Mouse (Mus musculus) gastrocnemius, postnatal 25 days (tissue): ENCODE measurements around the gene Fasn. TPM values are rescaled to one million over a fixed set of nuclear protein-coding genes. Genes with fewer than 3 reads are reported as not detected.

Source experiments
- DNase-seq: peaks from one replicate; pipeline ENCODE4 v3.0.0; 2022
- total RNA-seq, 2 experiments: library from RNA; stranded (reverse); gene quantifications; 1 replicate in 1 of 2; 2 replicates in 1 of 2; pipeline ENCODE4 v1.2.3; 2021

Gene Fasn
- total RNA-seq, 2 experiments from 2014 or later, result 11.1 to 59.9 TPM

DNA sequence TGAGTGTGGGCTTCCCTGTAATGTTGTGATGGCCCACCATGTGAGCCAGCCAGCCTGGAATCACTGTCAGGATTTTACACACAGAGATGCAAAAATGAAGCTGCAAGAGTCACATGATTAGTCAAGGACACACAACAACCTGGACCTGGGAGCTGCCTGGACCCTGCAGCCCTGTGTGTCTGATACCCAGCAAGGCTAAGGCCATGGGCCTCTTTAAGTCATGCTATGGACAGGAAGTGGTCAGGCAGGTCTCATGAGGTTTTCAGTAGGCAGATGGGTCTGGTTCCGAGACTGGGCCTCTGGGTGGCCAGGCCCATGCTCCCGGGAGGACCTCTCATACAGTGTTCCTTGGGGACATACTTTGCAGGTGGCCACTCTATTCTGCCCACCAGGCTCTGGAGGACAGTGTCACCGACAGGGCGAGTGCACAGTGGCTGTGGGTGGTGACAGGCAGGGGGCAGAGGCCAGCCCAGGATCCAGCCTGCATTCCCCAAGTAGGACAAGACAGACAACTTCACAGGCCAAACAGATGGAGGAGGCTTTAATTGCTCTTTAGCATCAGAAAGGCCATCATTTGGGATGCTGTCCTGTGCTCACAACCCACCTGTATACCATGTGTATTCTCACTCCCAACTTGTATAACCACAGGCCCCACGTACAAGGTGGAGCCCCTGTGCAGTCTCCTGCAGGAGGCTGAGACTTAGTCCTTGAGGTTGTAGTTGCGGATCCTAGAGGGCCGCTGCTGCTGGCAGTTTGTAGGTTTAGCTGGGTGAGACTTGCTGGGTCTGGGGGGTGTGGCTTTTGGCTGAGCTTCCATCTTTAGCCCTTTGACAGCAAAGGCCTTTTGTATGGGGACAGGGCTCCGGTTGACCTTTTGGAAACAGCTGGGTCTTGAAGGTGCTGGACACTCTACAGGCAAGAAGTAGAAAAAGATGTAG lies 1.9 kb upstream of the Fasn start:
- no peak for DNase-seq

GRCm38 (mm10) chr11:120825289-120825863 lies 1.0 kb upstream of the Fasn start:
- DNase-seq, result no peak

GRCm38 (mm10) chr11:120824787-120825288 lies 491 bp upstream of the Fasn start:
- DNase-seq, result no peak

DNA sequence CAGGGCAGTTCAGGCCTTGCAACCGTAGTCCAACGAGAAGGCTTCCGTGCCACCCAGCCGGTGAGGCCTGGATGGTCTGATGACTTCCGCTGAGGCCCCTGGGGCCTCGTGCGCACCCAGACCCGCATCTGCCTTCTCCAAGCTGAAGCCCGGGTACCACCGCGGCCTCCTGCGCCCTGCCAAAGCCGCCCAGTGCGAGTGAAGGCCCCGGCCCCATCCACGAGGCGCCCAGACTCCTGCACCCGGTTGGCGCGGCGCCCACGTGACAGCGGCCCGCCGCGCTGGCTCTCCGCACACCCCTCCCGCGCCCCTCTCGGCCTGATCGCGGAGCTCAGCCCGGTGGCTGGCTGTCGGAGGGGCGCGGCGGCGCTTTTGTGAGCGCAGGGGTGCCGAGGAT lies 798 bp downstream of the Fasn start:
- DNase-seq, result no peak

- DNase-seq, result no peak
Measured at GRCm38 (mm10) chr11:120822831-120823550, 1.4 kb downstream of the Fasn start.

DNA sequence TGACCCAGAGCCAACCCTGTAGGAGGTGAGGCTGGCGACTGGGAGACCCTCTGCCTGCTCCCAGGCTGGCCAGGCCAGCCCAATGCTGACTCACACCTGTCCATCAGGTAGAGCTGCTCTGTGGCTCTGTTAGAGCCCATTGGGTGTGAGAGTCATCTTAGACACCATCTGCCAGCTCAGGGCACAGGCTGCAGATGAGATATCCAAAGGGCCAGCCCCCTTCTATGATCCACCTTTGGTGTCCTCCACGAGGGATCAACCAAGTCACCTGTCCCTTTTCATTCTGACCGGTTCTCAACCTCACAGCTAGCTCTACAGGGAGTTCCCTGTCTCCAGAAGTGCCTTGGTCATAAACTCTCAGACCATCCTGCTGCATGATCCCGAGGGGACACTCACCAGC lies 2.0 kb downstream of the Fasn start:
- no peak for DNase-seq

GRCm38 (mm10) chr11:120821076-120821922 lies 3.0 kb downstream of the Fasn start:
- DNase-seq, result no peak

DNA sequence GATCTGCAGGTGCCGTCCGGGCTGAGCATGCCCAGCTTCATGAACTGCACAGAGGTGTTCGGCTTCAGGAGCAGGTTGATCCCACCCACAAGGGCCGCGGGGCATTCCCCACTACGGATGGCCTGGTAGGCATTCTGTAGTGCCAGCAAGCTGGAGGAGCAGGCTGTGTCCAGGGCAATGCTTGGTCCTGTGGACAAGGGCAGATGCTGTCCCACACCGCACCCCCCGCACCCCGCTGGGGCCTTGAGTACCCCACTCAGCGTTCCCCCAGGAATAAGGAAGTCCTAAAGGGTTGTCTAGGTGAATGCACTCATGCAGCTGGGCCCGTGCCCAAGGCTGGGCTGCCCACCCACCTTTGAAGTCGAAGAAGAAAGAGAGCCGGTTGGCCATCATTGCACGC lies 3.8 kb downstream of the Fasn start:
- DNase-seq, result no peak

DNA sequence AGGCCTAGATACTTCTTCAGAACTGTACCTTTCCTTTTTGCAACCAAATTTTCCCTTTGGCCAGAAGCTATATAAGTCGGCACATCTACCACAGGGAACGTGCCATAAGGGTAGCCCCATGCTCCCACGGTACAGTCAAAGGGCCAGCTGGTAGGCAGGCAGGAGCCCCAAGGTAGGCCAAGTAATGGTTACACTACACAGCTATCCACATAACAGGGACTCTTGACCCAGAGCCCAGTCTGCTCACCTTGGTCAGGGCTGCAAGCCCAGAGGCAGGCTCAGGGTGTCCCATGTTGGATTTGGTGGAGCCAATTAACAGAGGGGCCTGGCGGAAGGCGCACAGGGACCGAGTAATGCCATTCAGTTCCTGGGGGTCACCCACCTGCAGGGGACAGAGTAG lies 4.8 kb downstream of the Fasn start:
- DNase-seq, result no peak

DNA sequence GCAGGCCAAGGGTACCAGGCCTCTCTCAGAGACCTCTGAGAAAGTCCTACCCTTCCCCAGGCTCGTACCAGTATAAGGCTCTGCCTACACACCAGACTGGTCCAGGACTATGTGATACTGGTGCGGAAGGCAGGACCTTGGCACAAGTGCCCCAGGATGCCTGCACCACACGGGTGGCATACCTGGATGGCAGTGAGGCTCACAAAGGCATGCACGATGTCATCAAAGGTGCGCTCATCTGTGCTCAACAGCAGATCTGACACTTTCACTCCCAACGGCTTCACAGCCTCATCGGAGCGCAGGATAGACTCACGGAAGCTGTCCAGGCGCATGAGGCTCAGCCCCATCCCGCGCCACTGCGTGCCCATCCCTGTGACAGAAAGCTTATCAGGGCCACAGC lies 6.1 kb downstream of the Fasn start:
- no peak for DNase-seq

- no peak for DNase-seq
Measured at GRCm38 (mm10) chr11:120817358-120817757, 7.0 kb downstream of the Fasn start.

DNA sequence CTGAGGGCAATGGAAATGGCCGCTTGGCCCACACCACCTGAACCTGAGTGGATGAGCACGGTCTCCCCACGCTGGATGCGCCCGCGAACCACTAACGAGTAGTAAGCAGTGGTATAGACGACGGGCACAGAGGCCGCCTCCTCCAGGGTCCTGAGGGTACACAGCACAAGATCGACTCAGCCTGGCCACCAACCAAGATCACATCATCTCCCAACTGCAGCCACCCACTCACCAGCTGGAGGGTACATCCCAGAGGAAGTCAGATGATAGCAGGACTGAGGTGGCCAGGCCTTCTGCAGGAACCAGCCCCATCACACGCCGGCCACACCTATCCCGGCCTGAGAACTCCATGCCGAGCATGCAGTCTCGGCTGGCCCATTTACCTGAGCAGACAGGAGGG lies 12.3 kb downstream of the Fasn start:
- DNase-seq, result no peak

- DNase-seq, result no peak
Measured at GRCm38 (mm10) chr11:120808010-120808409, 16.3 kb downstream of the Fasn start.

DNA sequence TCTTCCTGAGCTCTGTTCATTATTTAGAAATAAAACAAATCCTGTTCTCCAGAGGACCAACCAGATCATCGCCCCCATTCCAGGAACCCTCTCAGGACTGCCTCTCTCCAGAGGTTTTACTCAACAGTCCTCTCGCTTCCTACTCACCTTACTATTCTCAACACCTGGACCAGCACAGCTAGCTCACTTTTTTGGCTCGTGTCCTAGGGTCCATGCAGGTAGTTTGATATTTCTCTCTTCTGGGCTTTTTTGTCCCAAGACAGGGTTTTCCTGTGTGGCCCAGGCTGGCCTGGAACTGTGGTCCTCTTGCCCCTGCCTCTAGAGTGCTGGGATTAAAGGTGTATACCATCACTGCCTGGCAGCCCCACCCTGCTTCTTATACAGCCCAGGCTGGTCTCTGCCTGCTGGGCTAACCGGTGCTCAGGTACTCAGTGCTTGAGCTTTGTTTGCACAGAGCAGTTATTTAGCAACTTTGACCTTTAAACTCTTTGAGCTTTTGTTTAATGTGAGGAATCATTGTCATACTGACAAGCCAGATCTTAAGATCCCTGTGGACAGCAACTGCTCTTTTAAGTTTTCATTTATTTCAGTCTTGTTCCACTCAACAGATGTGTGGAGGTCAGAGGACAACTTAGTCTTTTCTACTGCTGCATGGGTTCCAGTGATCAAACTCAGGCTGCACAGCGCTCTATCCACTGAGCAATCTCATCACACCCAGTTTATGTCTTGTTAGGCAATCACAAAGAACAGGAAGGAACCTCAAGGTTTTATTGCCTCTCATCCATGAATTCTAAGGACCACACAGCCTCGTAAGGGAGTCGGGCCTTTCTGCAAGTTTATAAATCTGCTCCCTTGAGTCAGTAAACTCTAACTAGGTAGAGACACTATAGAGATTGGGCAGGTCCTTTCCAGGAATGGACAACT lies 18.7 kb downstream of the Fasn start:
- no peak for DNase-seq

DNA sequence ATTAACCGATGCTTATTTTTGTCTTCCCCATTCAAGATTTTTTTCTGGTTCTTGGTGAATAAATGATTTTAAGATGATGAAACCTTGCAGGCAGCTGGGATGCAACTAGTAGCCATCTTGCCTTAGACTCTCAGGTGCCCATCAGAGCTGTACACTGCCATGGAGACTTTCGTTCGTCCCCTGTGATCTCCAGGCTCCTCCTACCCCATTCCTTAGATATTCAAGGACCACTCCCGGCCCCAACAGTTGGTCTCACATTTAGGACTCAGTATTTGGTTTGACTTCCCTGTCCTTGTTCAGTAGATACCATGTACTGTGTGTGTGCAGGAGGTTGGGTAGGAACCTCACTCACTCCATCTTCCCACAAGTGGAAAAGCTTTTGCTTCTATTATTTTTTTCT lies 19.6 kb downstream of the Fasn start:
- no peak for DNase-seq

- no peak for DNase-seq
Measured at GRCm38 (mm10) chr11:120804274-120804673, 20.1 kb downstream of the Fasn start.

DNA sequence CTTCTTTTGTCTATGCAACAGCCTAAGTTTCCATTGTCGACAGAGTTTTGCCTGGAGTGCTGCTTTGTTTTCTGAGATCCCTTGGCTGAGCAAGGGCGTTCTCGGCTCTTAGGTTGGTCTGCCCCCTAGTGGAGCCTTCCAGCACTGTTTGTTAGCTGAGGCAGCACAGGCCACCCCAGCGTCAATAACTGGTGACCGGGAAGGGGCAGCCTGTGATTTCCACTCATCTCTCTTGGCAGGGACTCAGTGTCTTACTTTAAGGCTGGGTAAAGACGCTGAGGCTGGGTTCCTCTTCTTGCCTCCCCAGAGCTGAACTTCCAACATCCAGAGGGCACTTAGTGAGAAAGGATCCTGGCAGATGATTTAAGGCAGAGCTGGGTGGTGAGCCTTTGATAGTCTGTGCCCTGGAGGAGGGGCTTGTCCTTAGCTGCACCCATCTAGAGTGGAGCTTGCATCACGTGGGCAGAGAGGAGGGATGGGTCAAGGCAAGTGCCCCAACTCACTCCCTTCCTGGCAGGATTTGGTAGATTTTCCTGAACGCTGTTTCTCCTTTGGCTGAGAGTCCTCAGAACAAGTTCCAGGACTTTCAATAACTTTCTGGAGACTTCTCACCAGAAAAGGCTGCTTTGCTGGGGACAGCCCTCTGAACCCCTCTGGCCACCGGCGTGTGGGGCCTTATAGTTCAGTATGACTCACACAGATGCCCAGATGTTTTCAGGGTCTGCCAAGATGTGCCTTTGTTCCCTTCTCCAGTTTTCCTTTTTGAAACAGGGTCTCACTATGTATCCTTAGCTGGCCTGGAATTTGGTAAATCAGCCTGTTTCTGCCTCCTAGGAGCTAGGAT lies 24.1 kb downstream of the Fasn start:
- DNase-seq, result peak; percentile 86

DNA sequence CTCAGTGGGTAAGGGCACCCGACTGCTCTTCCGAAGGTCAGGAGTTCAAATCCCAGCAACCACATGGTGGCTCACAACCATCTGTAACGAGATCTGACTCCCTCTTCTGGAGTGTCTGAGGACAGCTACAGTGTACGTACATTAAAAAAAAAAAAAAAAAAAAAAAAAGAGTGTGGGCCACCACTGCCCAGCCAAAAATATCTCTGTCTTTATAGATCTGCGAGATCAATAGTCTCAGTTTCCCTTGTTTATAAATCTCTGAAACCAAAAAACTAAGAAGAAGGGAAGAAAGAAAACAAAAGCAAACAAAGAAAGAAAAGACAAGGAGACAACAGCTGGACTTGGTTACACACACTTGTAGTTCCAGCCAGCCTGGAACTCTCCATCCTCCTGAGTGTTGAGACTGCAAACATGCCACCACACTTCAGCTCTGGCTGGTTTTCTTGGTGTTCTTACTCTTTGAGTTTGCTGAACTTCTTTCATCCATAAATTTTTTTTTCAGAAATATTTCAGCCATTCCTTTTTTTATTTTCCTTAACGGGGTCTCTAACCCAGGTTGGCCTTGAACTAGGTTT lies 24.9 kb downstream of the Fasn start:
- no peak for DNase-seq

- DNase-seq, result no peak
Measured at GRCm38 (mm10) chr11:120798244-120798643, 26.1 kb downstream of the Fasn start.

- no peak for DNase-seq
Measured at GRCm38 (mm10) chr11:120796614-120796946, 27.8 kb downstream of the Fasn start.
